Mouse (Mus musculus) embryonic facial prominence, embryonic 14.5 days (tissue): ENCODE measurements at regions not wholly inside any gene's neighbourhood (a gene's known extent, or its start where the extent isn't known, plus 50 kb on each side); places are given as distances from the start of the nearest gene placed in this dataset.
"Not testable (repeated sequence)": the region's sequence is repeated elsewhere in the genome, so short reads cannot be mapped to it uniquely, and the experiment has no call there.

Experiments used
- ATAC-seq: fragments of 200-750 bp; cut with Nextera tagmentation; 2 replicates; pipeline ENCODE4 v1.8.0; 2017; ENCODE audit warnings: low read depth, moderate number of reproducible peaks, moderate TSS enrichment
- DNase-seq: peaks from one replicate; pipeline ENCODE4 v3.0.0-alpha.2; 2015; ENCODE audit warnings: low spot score
- H3K27ac ChIP-seq: fragments of 300-500 bp; sonication (generic); replicated peaks from 2 replicates; pipeline ENCODE4 v1.5.1; 2014; ENCODE audit warnings: low read depth, mild to moderate bottlenecking, low read length, moderate library complexity
- H3K27me3 ChIP-seq: fragments of 300-500 bp; sonication (generic); replicated peaks from 2 replicates; pipeline ENCODE4 v1.6.1; 2014; ENCODE audit warnings: low read length; ENCODE audit not compliant: control insufficient read depth, insufficient read depth
- H3K36me3 ChIP-seq: fragments of 300-500 bp; sonication (generic); 2 replicates; pipeline ENCODE4 v1.6.1; 2014; ENCODE audit warnings: low read length, mixed read lengths; ENCODE audit not compliant: control insufficient read depth, insufficient read depth
- H3K4me1 ChIP-seq: fragments of 300-500 bp; sonication (generic); 2 replicates; pipeline ENCODE4 v1.6.1; 2014; ENCODE audit warnings: antibody characterized with exemption, low read length; ENCODE audit not compliant: control insufficient read depth, insufficient read depth
- H3K4me2 ChIP-seq: fragments of 300-500 bp; sonication (generic); 2 replicates; pipeline ENCODE4 v1.6.1; 2014; ENCODE audit warnings: low read depth, mild to moderate bottlenecking, low read length, moderate library complexity, mixed read lengths
- H3K4me3 ChIP-seq: fragments of 300-500 bp; sonication (generic); 2 replicates; pipeline ENCODE4 v1.5.1; 2014; ENCODE audit warnings: low read depth, mild to moderate bottlenecking, low read length
- H3K9ac ChIP-seq: fragments of 300-500 bp; sonication (generic); 2 replicates; pipeline ENCODE4 v1.6.1; 2014; ENCODE audit warnings: low read depth, mild to moderate bottlenecking, low read length, moderate library complexity, mixed read lengths
- H3K9me3 ChIP-seq: fragments of 300-500 bp; sonication (generic); 2 replicates; pipeline ENCODE4 v1.6.1; 2016; ENCODE audit warnings: low read length; ENCODE audit not compliant: control insufficient read depth
- WGBS: fragments of 180-500 bp; shearing (Covaris S2); extraction: QIAGEN DNeasy Blood & Tissue Kit; methylation state at CpG from one replicate; pipeline ENCODE4 v1.1.7; 2014; 5-methylcytosine and 5-hydroxymethylcytosine counted together

DNA sequence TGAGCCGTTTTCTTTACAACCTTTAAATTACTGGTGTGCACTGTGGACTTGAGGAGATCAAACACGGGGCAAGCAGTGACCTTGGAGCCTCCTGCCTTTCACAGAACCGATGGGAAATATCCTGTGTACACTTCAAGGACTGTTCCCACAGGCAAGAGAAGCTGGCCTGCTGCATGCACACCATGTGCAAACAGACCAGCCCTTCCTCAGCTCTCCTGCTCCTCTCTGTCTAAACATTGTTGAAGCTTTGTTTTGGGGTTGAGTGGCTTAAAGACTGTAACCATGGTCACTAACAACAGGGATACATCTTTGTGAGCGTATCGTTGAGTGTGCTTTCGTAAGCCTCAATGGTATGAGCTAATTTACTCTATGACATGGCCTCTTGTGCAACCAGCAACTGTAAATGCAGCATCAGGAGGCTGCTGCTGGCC lies 50.2 kb upstream of the Agps start:
- no peaks in the 10 kb centered on the region; the same call in 1 of the 2 replicates for H3K4me1 ChIP-seq
- no peak for ATAC-seq
- H3K36me3 ChIP-seq, result no peaks in the 10 kb centered on the region
- no peaks in the 10 kb centered on the region for H3K27me3 ChIP-seq
- H3K27ac ChIP-seq, result no peak overlapping the region
- H3K9ac ChIP-seq, result no peak overlapping the region
- no peaks in the 10 kb centered on the region for H3K9me3 ChIP-seq
- 68% methylated on average over 6 of the region's 6 CpGs for WGBS
- H3K4me3 ChIP-seq, result no peak overlapping the region
- H3K4me2 ChIP-seq, result no peak overlapping the region
- DNase-seq, result no peak

DNA sequence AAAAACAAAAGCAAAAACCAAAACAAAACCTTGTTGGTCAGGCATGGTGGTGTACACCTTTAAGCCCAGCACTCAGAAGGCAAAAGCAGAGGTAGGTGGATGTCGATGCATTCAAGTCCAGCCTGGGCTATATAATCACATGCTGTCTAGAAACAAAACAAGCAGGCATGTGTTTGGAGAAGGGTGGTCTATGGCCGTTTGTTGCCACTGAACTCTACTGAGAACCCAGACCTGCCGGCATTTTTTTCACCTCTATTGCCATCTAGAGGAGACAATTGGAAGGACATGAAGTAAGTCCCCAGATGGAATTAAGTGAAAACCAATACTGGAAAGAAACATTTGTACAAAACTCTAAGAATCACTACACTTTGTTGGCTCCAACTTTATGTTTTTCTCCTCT lies 50.9 kb upstream of the Agps start:
- H3K9ac ChIP-seq, result no peak overlapping the region
- DNase-seq (peak; percentile 73), ATAC-seq (peak; percentile 65)
- H3K4me2 ChIP-seq, result no peak overlapping the region
- H3K27ac ChIP-seq, result no peak overlapping the region
- no peaks in the 10 kb centered on the region; the same call in 1 of the 2 replicates for H3K4me1 ChIP-seq
- no peaks in the 10 kb centered on the region for H3K27me3 ChIP-seq
- no peaks in the 10 kb centered on the region for H3K9me3 ChIP-seq
- WGBS, result 2% methylated on average over 3 of the region's 3 CpGs
- no peaks in the 10 kb centered on the region for H3K36me3 ChIP-seq
- no peak overlapping the region for H3K4me3 ChIP-seq

DNA sequence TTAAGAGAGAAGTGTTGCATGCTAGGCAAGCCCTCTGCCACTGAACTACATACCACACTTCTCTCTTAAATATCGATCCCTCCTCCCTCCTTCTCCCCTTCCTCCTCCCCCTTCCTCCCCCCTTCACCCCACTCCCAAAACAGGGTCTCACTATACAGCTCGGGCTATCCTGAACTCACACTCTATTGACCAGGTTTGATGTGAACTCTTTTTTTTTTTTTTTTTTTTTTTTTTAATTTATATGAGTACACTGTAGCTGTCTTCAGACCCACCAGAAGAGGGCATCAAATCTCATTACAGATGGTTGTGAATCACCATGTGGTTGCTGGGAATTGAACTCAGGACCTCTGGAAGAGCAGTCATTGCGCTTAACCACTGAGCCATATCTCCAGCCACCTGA lies 53.3 kb upstream of the Agps start:
- H3K4me1 ChIP-seq, H3K27me3 ChIP-seq, H3K4me3 ChIP-seq, H3K9ac ChIP-seq, ATAC-seq, DNase-seq, H3K36me3 ChIP-seq, H3K27ac ChIP-seq, H3K9me3 ChIP-seq, H3K4me2 ChIP-seq: not testable (repeated sequence)
- 90% methylated on average over 3 of the region's 3 CpGs for WGBS

DNA sequence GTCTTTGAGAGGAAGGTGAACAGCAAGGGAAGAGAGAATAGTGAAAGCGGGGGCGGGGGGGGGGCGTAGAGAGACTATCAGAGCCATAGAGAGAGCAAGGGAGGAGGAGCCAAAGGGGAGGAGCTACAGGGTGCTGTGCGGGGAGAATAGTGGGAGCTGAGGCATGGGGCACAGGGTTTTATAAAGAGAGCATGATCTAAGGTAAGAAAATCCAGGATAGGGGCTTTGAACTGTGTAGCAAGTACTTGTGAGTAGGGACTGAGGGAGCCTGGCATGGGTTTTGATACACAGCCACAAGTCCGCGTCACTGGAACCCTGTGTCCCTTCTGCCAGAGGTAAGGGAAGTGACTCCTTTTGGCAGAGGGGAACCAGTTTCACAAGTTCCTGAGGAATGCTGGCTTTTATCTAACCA lies 54.9 kb upstream of the Agps start:
- H3K9ac ChIP-seq, result no peak overlapping the region

DNA sequence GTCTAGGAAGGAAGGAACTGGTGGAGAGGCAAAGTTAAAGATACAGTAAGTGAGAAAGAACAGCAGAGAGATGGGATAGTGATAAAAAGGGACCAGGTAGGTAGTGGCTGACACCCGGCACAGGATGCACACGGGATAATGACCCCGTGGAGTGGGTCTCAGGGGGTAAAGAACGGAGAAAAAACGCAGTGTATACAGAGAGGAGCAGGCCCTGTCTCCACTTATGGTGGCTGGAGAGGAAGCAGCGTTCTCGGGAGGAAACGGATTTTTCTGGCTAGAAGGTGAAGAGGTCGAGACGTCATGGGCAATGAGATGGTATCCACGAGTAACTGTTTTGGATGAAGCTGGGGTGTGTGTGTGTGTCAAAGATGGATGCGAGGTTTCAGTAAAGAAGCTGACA lies 55.4 kb upstream of the Agps start:
- H3K9ac ChIP-seq, result no peak overlapping the region
- ATAC-seq, result no peak
- no peaks in the 10 kb centered on the region for H3K9me3 ChIP-seq
- no peak overlapping the region for H3K4me3 ChIP-seq
- peaks cover 6% of the 10 kb centered on the region for H3K4me1 ChIP-seq
- peak overlapping the region; percentile 36 for H3K4me2 ChIP-seq
- no peak overlapping the region for H3K27ac ChIP-seq
- no peak for DNase-seq
- no peaks in the 10 kb centered on the region for H3K36me3 ChIP-seq
- 22% methylated on average over 12 of the region's 12 CpGs for WGBS
- no peaks in the 10 kb centered on the region for H3K27me3 ChIP-seq

More for the DNA sequence above, 54.9 kb upstream of the Agps start:
- DNase-seq, result peak; percentile 63
- ATAC-seq, result peak; percentile 17; the same call in 1 of the 2 replicates
- Histone ChIP-seq H3K27me3 (no peaks in the 10 kb centered on the region), H3K27ac (no peak overlapping the region), H3K9me3 (no peaks in the 10 kb centered on the region), H3K4me1 (peaks cover 6% of the 10 kb centered on the region), H3K4me2 (peak overlapping the region; percentile 36), H3K36me3 (no peaks in the 10 kb centered on the region), H3K4me3 (no peak overlapping the region; the same call in 1 of the 2 replicates)
- 16% methylated on average over 5 of the region's 6 CpGs for WGBS

DNA sequence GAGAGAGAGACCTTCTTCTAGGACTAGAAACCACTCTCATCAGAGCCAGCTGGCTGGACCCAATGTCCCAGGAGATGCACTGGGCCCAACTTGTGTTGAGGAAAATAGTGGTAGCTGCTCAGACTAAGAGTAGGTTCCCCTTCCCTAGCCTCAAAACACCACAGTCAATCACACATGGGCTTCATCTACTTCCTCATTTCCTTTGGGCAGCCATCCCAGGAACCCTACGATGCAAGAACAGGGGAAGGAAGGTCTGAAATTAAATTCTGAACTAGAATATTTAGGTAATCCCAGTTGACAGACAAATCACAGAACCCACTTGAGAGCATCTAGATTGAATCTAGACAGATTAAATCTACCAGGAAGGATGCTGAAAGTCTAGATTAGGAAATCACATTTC lies 56.8 kb upstream of the Agps start:
- Histone ChIP-seq H3K9me3 (no peaks in the 10 kb centered on the region), H3K9ac (no peak overlapping the region), H3K4me1 (peaks cover 6% of the 10 kb centered on the region), H3K4me2 (no peak overlapping the region), H3K27me3 (no peaks in the 10 kb centered on the region), H3K27ac (no peak overlapping the region), H3K4me3 (no peak overlapping the region), H3K36me3 (no peaks in the 10 kb centered on the region)
- ATAC-seq, result no peak
- WGBS, result 33% methylated on average over 1 of the region's 1 CpGs
- DNase-seq, result no peak

DNA sequence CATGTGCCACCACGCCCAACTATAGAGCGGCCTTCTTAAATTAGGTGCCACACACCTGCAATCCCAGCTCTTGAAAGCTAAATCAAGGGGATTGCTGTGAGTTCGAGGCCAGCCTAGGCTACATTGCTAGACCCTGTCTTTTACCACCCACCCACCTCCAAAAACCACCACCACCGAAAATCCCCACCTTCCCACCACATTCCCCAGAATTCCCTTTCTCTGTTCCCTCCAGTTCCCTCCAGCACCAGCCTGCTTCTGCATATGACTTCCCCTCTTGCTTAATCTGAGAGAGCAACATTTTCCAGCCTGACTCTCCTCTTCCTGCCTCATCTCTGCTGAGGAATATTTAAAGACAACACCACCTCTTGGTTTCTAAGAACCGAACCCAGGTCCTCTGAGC lies 58.5 kb upstream of the Agps start:
- Histone ChIP-seq H3K9me3 (no peaks in the 10 kb centered on the region), H3K4me1 (peaks cover 6% of the 10 kb centered on the region), H3K4me3 (no peak overlapping the region), H3K4me2 (no peak overlapping the region), H3K36me3 (no peaks in the 10 kb centered on the region), H3K27me3 (no peaks in the 10 kb centered on the region), H3K27ac (no peak overlapping the region), H3K9ac (no peak overlapping the region)
- no peak for ATAC-seq
- 88% methylated on average over 5 of the region's 5 CpGs for WGBS
- DNase-seq, result no peak

DNA sequence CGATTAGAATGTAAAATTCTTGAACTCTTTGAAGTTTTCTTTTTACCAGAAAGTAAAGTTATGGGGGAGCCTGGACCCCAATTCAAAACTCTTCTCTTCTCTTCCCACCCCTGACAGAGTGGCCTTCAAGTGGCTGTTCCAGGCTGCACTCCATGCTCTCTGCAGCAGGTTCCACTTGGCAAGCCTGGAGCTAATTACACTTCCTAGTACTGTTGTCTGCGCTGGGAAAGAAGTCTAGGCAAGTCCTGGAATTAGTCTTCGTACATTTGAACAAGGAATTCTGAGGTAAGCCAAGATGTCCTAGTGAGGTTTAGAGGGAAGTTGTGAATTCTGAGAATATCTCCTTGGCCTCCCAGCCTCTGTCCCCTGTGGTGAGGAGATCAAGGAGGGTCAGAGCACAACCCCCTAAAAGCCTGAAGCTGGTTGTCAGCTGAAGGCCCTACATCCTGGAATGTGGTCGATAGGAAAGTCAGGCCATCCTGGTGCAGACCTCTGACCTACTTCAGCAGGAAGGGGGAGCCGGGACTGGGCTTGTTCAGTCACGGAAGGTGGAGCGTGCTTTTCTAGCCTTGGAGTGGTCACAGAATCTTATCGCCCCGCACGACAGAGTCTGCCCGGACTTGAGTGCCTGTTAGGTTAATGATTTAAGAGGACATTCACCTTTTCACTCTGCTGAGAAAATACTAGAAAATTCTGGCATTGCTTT lies 59.6 kb upstream of the Agps start:
- Histone ChIP-seq H3K4me3 (no peak overlapping the region), H3K36me3 (no peaks in the 10 kb centered on the region), H3K9me3 (no peaks in the 10 kb centered on the region), H3K4me2 (no peak overlapping the region), H3K27me3 (no peaks in the 10 kb centered on the region), H3K9ac (no peak overlapping the region), H3K4me1 (peaks cover 6% of the 10 kb centered on the region), H3K27ac (no peak overlapping the region)
- no peak for ATAC-seq
- DNase-seq, result no peak
- WGBS, result 33% methylated on average over 11 of the region's 11 CpGs

DNA sequence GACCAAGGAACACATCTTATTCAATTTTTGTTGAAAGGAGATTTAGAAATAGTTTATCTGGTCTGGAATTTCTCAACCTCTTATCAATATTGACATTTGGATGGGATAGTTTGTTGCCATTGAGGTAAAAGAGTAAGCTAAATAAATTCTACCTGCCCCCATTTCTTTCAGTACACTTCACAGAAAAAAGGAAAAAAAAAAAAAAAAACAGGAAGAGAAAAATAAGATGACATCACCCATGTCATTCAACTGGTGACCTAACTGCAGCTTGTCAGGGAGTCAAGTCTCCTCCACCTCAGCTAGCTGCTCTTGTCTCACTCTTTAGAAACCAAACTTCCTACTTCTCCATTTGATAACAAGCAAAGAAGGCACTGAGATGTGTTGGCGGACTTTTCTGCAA lies 61.3 kb upstream of the Agps start:
- no peak overlapping the region for H3K27ac ChIP-seq
- no peak overlapping the region for H3K4me3 ChIP-seq
- no peak overlapping the region for H3K9ac ChIP-seq
- H3K36me3 ChIP-seq, result no peaks in the 10 kb centered on the region
- DNase-seq (no peak), ATAC-seq (no peak)
- H3K4me1 ChIP-seq, result peaks cover 6% of the 10 kb centered on the region; the same call in 1 of the 2 replicates
- H3K4me2 ChIP-seq, result no peak overlapping the region
- no peaks in the 10 kb centered on the region for H3K27me3 ChIP-seq
- H3K9me3 ChIP-seq, result no peaks in the 10 kb centered on the region
- 85% methylated on average over 1 of the region's 1 CpGs for WGBS
